Mouse (Mus musculus) frontal cortex, postnatal 10 days (tissue): ENCODE data around the gene 4930562C15Rik.

ENCODE experiments used
- DNase-seq, 2 experiments: peaks; one replicate each; pipeline ENCODE4 v3.0.0; 2022; ENCODE audit warnings: low spot score in 2 of 2, mixed read lengths in 1 of 2

4930562C15Rik gene

GRCm38 (mm10) chr16:4890201-4890709 lies 55.0 kb downstream of the 4930562C15Rik start:
- no peak for DNase-seq

GRCm38 (mm10) chr16:4892171-4892570 lies 57.0 kb downstream of the 4930562C15Rik start:
- DNase-seq = no peak

GRCm38 (mm10) chr16:4894201-4894908 lies 59.1 kb downstream of the 4930562C15Rik start:
- no peak for DNase-seq

GRCm38 (mm10) chr16:4896249-4897027 lies 61.2 kb downstream of the 4930562C15Rik start:
- DNase-seq = no peak

GRCm38 (mm10) chr16:4897146-4897730 lies 62.0 kb downstream of the 4930562C15Rik start:
- no peak for DNase-seq

GRCm38 (mm10) chr16:4898881-4899280 lies 63.7 kb downstream of the 4930562C15Rik start:
- no peak for DNase-seq

- no peak for DNase-seq
Measured at GRCm38 (mm10) chr16:4899711-4900110, 64.5 kb downstream of the 4930562C15Rik start.

- no peak for DNase-seq
Measured at GRCm38 (mm10) chr16:4901167-4901566, 66.0 kb downstream of the 4930562C15Rik start.

GRCm38 (mm10) chr16:4902390-4902789 lies 67.2 kb downstream of the 4930562C15Rik start:
- DNase-seq = no peak

- DNase-seq = no peak
Measured at GRCm38 (mm10) chr16:4903491-4904102, 68.4 kb downstream of the 4930562C15Rik start.

- no peak for DNase-seq
Measured at GRCm38 (mm10) chr16:4904878-4905277, 69.7 kb downstream of the 4930562C15Rik start.

- no peak for DNase-seq
Measured at GRCm38 (mm10) chr16:4905591-4905990, 70.4 kb downstream of the 4930562C15Rik start.

- DNase-seq = no peak
Measured at GRCm38 (mm10) chr16:4906559-4906958, 71.3 kb downstream of the 4930562C15Rik start.

GRCm38 (mm10) chr16:4907386-4907785 lies 72.2 kb downstream of the 4930562C15Rik start:
- no peak for DNase-seq

GRCm38 (mm10) chr16:4907972-4908371 lies 72.8 kb downstream of the 4930562C15Rik start:
- no peak for DNase-seq

GRCm38 (mm10) chr16:4909745-4910144 lies 74.5 kb downstream of the 4930562C15Rik start:
- no peak for DNase-seq

- no peak for DNase-seq
Measured at GRCm38 (mm10) chr16:4910758-4911157, 75.5 kb downstream of the 4930562C15Rik start.

GRCm38 (mm10) chr16:4912074-4912648 lies 76.9 kb downstream of the 4930562C15Rik start:
- DNase-seq = no peak

- no peak for DNase-seq
Measured at GRCm38 (mm10) chr16:4912907-4913782, 77.9 kb downstream of the 4930562C15Rik start.
